Mouse (Mus musculus) intestine, postnatal 0 days (tissue): ENCODE measurements at regions not wholly inside any gene's neighbourhood (a gene's known extent, or its start where the extent isn't known, plus 50 kb on each side); places are given as distances from the start of the nearest gene placed in this dataset.
A peak's percentile ranks its signal among the peaks of the same experiment; 100 is the strongest.

Experiments
- ATAC-seq: fragments of 200-750 bp; cut with Nextera tagmentation; 2 replicates; pipeline ENCODE4 v1.8.0; 2017; ENCODE audit warnings: mild to moderate bottlenecking, moderate TSS enrichment, moderate library complexity
- H3K27ac ChIP-seq: fragments of 300-500 bp; sonication (generic); 2 replicates; pipeline ENCODE4 v1.5.1; 2014; ENCODE audit warnings: mild to moderate bottlenecking, low read depth, low read length, moderate library complexity
- H3K27me3 ChIP-seq: fragments of 300-500 bp; sonication (generic); replicated peaks from 2 replicates; pipeline ENCODE4 v1.6.1; 2014; ENCODE audit warnings: low read length, mixed read lengths; ENCODE audit not compliant: control insufficient read depth, insufficient read depth
- H3K36me3 ChIP-seq: fragments of 300-500 bp; sonication (generic); 2 replicates; pipeline ENCODE4 v1.6.1; 2014; ENCODE audit warnings: mild to moderate bottlenecking, moderate library complexity; ENCODE audit not compliant: control insufficient read depth, insufficient read depth
- H3K4me1 ChIP-seq: fragments of 300-500 bp; sonication (generic); replicated peaks from 2 replicates; pipeline ENCODE4 v1.6.1; 2014; ENCODE audit warnings: antibody characterized with exemption, low read length, mixed read lengths; ENCODE audit not compliant: control insufficient read depth, insufficient read depth
- H3K4me2 ChIP-seq: fragments of 300-500 bp; sonication (generic); replicated peaks from 2 replicates; pipeline ENCODE4 v1.6.1; 2014; ENCODE audit warnings: low read depth, mild to moderate bottlenecking, moderate library complexity
- H3K4me3 ChIP-seq: fragments of 300-500 bp; sonication (generic); 2 replicates; pipeline ENCODE4 v1.5.1; 2014; ENCODE audit warnings: low read depth, low read length
- H3K9ac ChIP-seq: fragments of 300-500 bp; sonication (generic); 2 replicates; pipeline ENCODE4 v1.6.1; 2014; ENCODE audit warnings: mild to moderate bottlenecking, low read depth, low read length
- H3K9me3 ChIP-seq: fragments of 300-500 bp; sonication (generic); 2 replicates; pipeline ENCODE4 v1.6.1; 2016; ENCODE audit warnings: mixed run types; ENCODE audit not compliant: control insufficient read depth
- CTCF ChIP-seq: sonication (generic); IDR thresholded peaks from 2 replicates; pipeline ENCODE4 v1.5.1; 2016; ENCODE audit warnings: low read depth, mild to moderate bottlenecking, control low read depth, antibody characterized with exemption, moderate library complexity
- WGBS: fragments of 180-500 bp; shearing (Covaris S2); extraction: QIAGEN DNeasy Blood & Tissue Kit; methylation state at CpG from one replicate; pipeline ENCODE4 v1.1.7; 2014; 5-methylcytosine and 5-hydroxymethylcytosine counted together

GRCm38 (mm10) chr13:35381641-35382040, 278.0 kb upstream of the Cdyl start:
- WGBS = 89% methylated on average over 2 of the region's 2 CpGs
- Histone ChIP-seq H3K9me3 (no peaks in the 10 kb centered on the region), H3K4me3 (no peak overlapping the region), H3K4me1 (0 out of 2 replicates have a peak, but pooled peaks cover 8% of the 10 kb centered on the region), H3K4me2 (no peak overlapping the region), H3K27ac (no peak overlapping the region), H3K36me3 (no peaks in the 10 kb centered on the region), H3K9ac (no peak overlapping the region), H3K27me3 (no peaks in the 10 kb centered on the region)
- ATAC-seq = no peak
- no peak for TF ChIP-seq CTCF

GRCm38 (mm10) chr13:35383000-35383623, 276.5 kb upstream of the Cdyl start:
- Histone ChIP-seq H3K4me2 (peak overlapping the region; percentile 45), H3K36me3 (no peaks in the 10 kb centered on the region), H3K4me3 (peak overlapping the region; percentile 17; the same call in 1 of the 2 replicates), H3K27me3 (no peaks in the 10 kb centered on the region), H3K9me3 (no peaks in the 10 kb centered on the region), H3K9ac (no peak overlapping the region; the same call in 1 of the 2 replicates), H3K27ac (peak overlapping the region; percentile 64), H3K4me1 (0 out of 2 replicates have a peak, but pooled peaks cover 8% of the 10 kb centered on the region)
- peak; percentile 88 for ATAC-seq
- WGBS = 24% methylated on average over 12 of the region's 12 CpGs
- no peak for TF ChIP-seq CTCF

GRCm38 (mm10) chr13:35383624-35384018, 276.0 kb upstream of the Cdyl start:
- no peaks in the 10 kb centered on the region for H3K36me3 ChIP-seq
- no peak for TF ChIP-seq CTCF
- 42% methylated on average over 8 of the region's 8 CpGs for WGBS
- 0 out of 2 replicates have a peak, but pooled peaks cover 8% of the 10 kb centered on the region for H3K4me1 ChIP-seq
- peak overlapping the region; percentile 64 for H3K27ac ChIP-seq
- peak overlapping the region; percentile 17; the same call in 1 of the 2 replicates for H3K4me3 ChIP-seq
- no peak overlapping the region; the same call in 1 of the 2 replicates for H3K9ac ChIP-seq
- no peaks in the 10 kb centered on the region for H3K27me3 ChIP-seq
- H3K9me3 ChIP-seq = no peaks in the 10 kb centered on the region
- peak; percentile 26; the same call in 1 of the 2 replicates for ATAC-seq
- H3K4me2 ChIP-seq = peak overlapping the region; percentile 45

- no peaks in the 10 kb centered on the region for H3K36me3 ChIP-seq
- no peak overlapping the region for H3K9ac ChIP-seq
- H3K4me2 ChIP-seq = no peak overlapping the region
- ATAC-seq = no peak
- TF ChIP-seq CTCF = no peak
- no peaks in the 10 kb centered on the region for H3K27me3 ChIP-seq
- H3K27ac ChIP-seq = no peak overlapping the region
- 21% methylated on average over 1 of the region's 1 CpGs for WGBS
- H3K4me3 ChIP-seq = no peak overlapping the region
- no peaks in the 10 kb centered on the region for H3K9me3 ChIP-seq
- 0 out of 2 replicates have a peak, but pooled peaks cover 3% of the 10 kb centered on the region for H3K4me1 ChIP-seq
These were observed 271.3 kb upstream of the Cdyl start for GRCm38 (mm10) chr13:35388380-35388779.

- H3K36me3 ChIP-seq = no peaks in the 10 kb centered on the region
- H3K4me2 ChIP-seq = no peak overlapping the region
- H3K4me3 ChIP-seq = no peak overlapping the region
- 86% methylated on average over 6 of the region's 6 CpGs for WGBS
- no peaks in the 10 kb centered on the region for H3K4me1 ChIP-seq
- H3K9ac ChIP-seq = no peak overlapping the region
- no peak overlapping the region for H3K27ac ChIP-seq
- no peaks in the 10 kb centered on the region for H3K27me3 ChIP-seq
- H3K9me3 ChIP-seq = no peaks in the 10 kb centered on the region
- ATAC-seq = no peak
- no peak for TF ChIP-seq CTCF
These were observed 269.7 kb upstream of the Cdyl start for GRCm38 (mm10) chr13:35389781-35390525.

GRCm38 (mm10) chr13:35390526-35390880, 269.1 kb upstream of the Cdyl start:
- 78% methylated on average over 4 of the region's 4 CpGs for WGBS

More at GRCm38 (mm10) chr13:35390526-35390880, 269.1 kb upstream of the Cdyl start:
- H3K9me3 ChIP-seq = no peaks in the 10 kb centered on the region
- no peak overlapping the region for H3K9ac ChIP-seq
- no peaks in the 10 kb centered on the region; the same call in 1 of the 2 replicates for H3K4me1 ChIP-seq
- H3K4me3 ChIP-seq = no peak overlapping the region
- H3K36me3 ChIP-seq = no peaks in the 10 kb centered on the region
- no peak for ATAC-seq
- TF ChIP-seq CTCF = no peak
- no peaks in the 10 kb centered on the region for H3K27me3 ChIP-seq
- H3K27ac ChIP-seq = no peak overlapping the region
- H3K4me2 ChIP-seq = no peak overlapping the region
